Mouse (Mus musculus): Measurements from ENCODE around the gene Pygo2. TPM values are rescaled to one million over a fixed set of nuclear protein-coding genes. Genes with fewer than 3 reads are reported as not detected.

The Pygo2 gene
- polyA plus RNA-seq, 1 experiment: 38.7 TPM

GRCm38 (mm10) chr3:89384331-89385076, 45.5 kb upstream of the Pygo2 start:
- no peaks in the 10 kb centered on the region for H3K27me3 ChIP-seq (ENCODE audit: control insufficient read depth, insufficient read depth, low read length)
- H3K4me3 ChIP-seq (replicated peaks; ENCODE audit: insufficient read depth, low read depth, low read length): no peak overlapping the region
- no peak for TF ChIP-seq POLR2A (IDR thresholded peaks at IDR 0.05; ENCODE audit: borderline replicate concordance, insufficient read depth, low read length)
- no peak for TF ChIP-seq CTCF (IDR thresholded peaks at IDR 0.05; ENCODE audit: borderline replicate concordance, insufficient read depth, low read depth, low read length)
- peak in 1 of 2 experiments; percentile 8 for DNase-seq
- 62% methylated on average over 12 of the region's 12 CpGs for WGBS
- peaks cover 28% of the 10 kb centered on the region for H3K4me1 ChIP-seq (ENCODE audit: control insufficient read depth, insufficient read depth, low read length)
- no peak overlapping the region for H3K27ac ChIP-seq (ENCODE audit: insufficient read depth, low read length)

- DNase-seq: peak in 1 of 2 experiments; percentile 5
- peaks cover 33% of the 10 kb centered on the region for H3K4me1 ChIP-seq (ENCODE audit: control insufficient read depth, insufficient read depth, low read length)
- no peaks in the 10 kb centered on the region for H3K27me3 ChIP-seq (ENCODE audit: control insufficient read depth, insufficient read depth, low read length)
- TF ChIP-seq CTCF (IDR thresholded peaks at IDR 0.05; ENCODE audit: borderline replicate concordance, insufficient read depth, low read depth, low read length) (no peak), POLR2A (IDR thresholded peaks at IDR 0.05; ENCODE audit: borderline replicate concordance, insufficient read depth, low read length) (no peak)
- no peak overlapping the region for H3K4me3 ChIP-seq (replicated peaks; ENCODE audit: insufficient read depth, low read depth, low read length)
- 72% methylated on average over 11 of the region's 11 CpGs for WGBS
- H3K27ac ChIP-seq (ENCODE audit: insufficient read depth, low read length): no peak overlapping the region
Measured at GRCm38 (mm10) chr3:89385451-89385850, 44.6 kb upstream of the Pygo2 start.

- Histone ChIP-seq H3K27me3 (ENCODE audit: control insufficient read depth, insufficient read depth, low read length) (no peaks in the 10 kb centered on the region), H3K4me3 (replicated peaks; ENCODE audit: insufficient read depth, low read depth, low read length) (no peak overlapping the region), H3K4me1 (ENCODE audit: control insufficient read depth, insufficient read depth, low read length) (peaks cover 38% of the 10 kb centered on the region), H3K27ac (ENCODE audit: insufficient read depth, low read length) (no peak overlapping the region)
- TF ChIP-seq POLR2A (IDR thresholded peaks at IDR 0.05; ENCODE audit: borderline replicate concordance, insufficient read depth, low read length) (no peak), CTCF (IDR thresholded peaks at IDR 0.05; ENCODE audit: borderline replicate concordance, insufficient read depth, low read depth, low read length) (no peak)
- no peak for DNase-seq
- WGBS: 65% methylated on average over 17 of the region's 17 CpGs
Measured at GRCm38 (mm10) chr3:89386438-89387420, 43.3 kb upstream of the Pygo2 start.

GRCm38 (mm10) chr3:89387632-89388031, 42.4 kb upstream of the Pygo2 start:
- Histone ChIP-seq H3K27ac (ENCODE audit: insufficient read depth, low read length) (no peak overlapping the region), H3K4me1 (ENCODE audit: control insufficient read depth, insufficient read depth, low read length) (peaks cover 38% of the 10 kb centered on the region), H3K27me3 (ENCODE audit: control insufficient read depth, insufficient read depth, low read length) (no peaks in the 10 kb centered on the region), H3K4me3 (replicated peaks; ENCODE audit: insufficient read depth, low read depth, low read length) (no peak overlapping the region)
- 65% methylated on average over 11 of the region's 11 CpGs for WGBS
- no peak for TF ChIP-seq CTCF (IDR thresholded peaks at IDR 0.05; ENCODE audit: borderline replicate concordance, insufficient read depth, low read depth, low read length)
- TF ChIP-seq POLR2A (IDR thresholded peaks at IDR 0.05; ENCODE audit: borderline replicate concordance, insufficient read depth, low read length): no peak
- DNase-seq: peak in 1 of 2 experiments; percentile 27

GRCm38 (mm10) chr3:89388134-89388881, 41.7 kb upstream of the Pygo2 start:
- no peaks in the 10 kb centered on the region for H3K27me3 ChIP-seq (ENCODE audit: control insufficient read depth, insufficient read depth, low read length)
- peak; percentile 57 for DNase-seq
- H3K4me3 ChIP-seq (replicated peaks; ENCODE audit: insufficient read depth, low read depth, low read length): no peak overlapping the region
- H3K27ac ChIP-seq (ENCODE audit: insufficient read depth, low read length): no peak overlapping the region
- 24% methylated on average over 11 of the region's 11 CpGs for WGBS
- H3K4me1 ChIP-seq (ENCODE audit: control insufficient read depth, insufficient read depth, low read length): peaks cover 38% of the 10 kb centered on the region
- no peak for TF ChIP-seq POLR2A (IDR thresholded peaks at IDR 0.05; ENCODE audit: borderline replicate concordance, insufficient read depth, low read length)

- H3K4me3 ChIP-seq (replicated peaks; ENCODE audit: insufficient read depth, low read depth, low read length): no peak overlapping the region
- 66% methylated on average over 6 of the region's 6 CpGs for WGBS
- peak in 1 of 2 experiments; percentile 50 for DNase-seq
- H3K27me3 ChIP-seq (ENCODE audit: control insufficient read depth, insufficient read depth, low read length): no peaks in the 10 kb centered on the region
- H3K4me1 ChIP-seq (ENCODE audit: control insufficient read depth, insufficient read depth, low read length): peaks cover 32% of the 10 kb centered on the region
- TF ChIP-seq CTCF (IDR thresholded peaks at IDR 0.05; ENCODE audit: borderline replicate concordance, insufficient read depth, low read depth, low read length): no peak
- no peak for TF ChIP-seq POLR2A (IDR thresholded peaks at IDR 0.05; ENCODE audit: borderline replicate concordance, insufficient read depth, low read length)
- H3K27ac ChIP-seq (ENCODE audit: insufficient read depth, low read length): no peak overlapping the region
Measured at GRCm38 (mm10) chr3:89388901-89389740, 40.9 kb upstream of the Pygo2 start.
